Mouse (Mus musculus) cortical plate, adult 2 months (tissue): ENCODE measurements around the gene Obscn.

Experiments used
- CTCF ChIP-seq: fragments of 200-500 bp; IDR thresholded peaks from 2 replicates; pipeline ENCODE4 v1.5.1; 2011; ENCODE audit warnings: mild to moderate bottlenecking, control low read depth, low read length; ENCODE audit not compliant: insufficient read depth; ENCODE audit errors: extremely low read depth
- POLR2A ChIP-seq: fragments of 200-500 bp; IDR thresholded peaks from 2 replicates; pipeline ENCODE4 v1.6.1; 2011; ENCODE audit warnings: mild to moderate bottlenecking, low read length, control low read depth; ENCODE audit not compliant: insufficient read depth; ENCODE audit errors: extremely low read depth

- no peak for TF ChIP-seq POLR2A
- TF ChIP-seq CTCF = no peak
Measured at GRCm38 (mm10) chr11:58978706-58979030, 157.5 kb downstream of the Obscn start.
